Mouse (Mus musculus): ENCODE measurements around the gene Arhgap33. TPM values are rescaled to one million over a fixed set of nuclear protein-coding genes. Genes with fewer than 3 reads are reported as not detected.

Arhgap33 gene
- polyA plus RNA-seq, 1 experiment = 12.9 TPM

- Histone ChIP-seq H3K9me3 (no peaks in the 10 kb centered on the region), H3K4me3 (replicated peaks) (peak overlapping the region; percentile 98), H3K4me1 (peaks cover 26% of the 10 kb centered on the region), H3K36me3 (replicated peaks; ENCODE audit: low read length) (peaks cover 54% of the 10 kb centered on the region), H3K27me3 (replicated peaks) (no peaks in the 10 kb centered on the region)
- TF ChIP-seq FLI1 (IDR thresholded peaks at IDR 0.05; ENCODE audit: low read length) = no peak
- TF ChIP-seq GATA1 (IDR thresholded peaks at IDR 0.05; ENCODE audit: borderline replicate concordance, low read length) = no peak
Measured at GRCm38 (mm10) chr7:30533941-30534632, 773 bp downstream of the Arhgap33 start.

GRCm38 (mm10) chr7:30532931-30533330, 1.9 kb downstream of the Arhgap33 start:
- Histone ChIP-seq H3K4me1 (peaks cover 26% of the 10 kb centered on the region), H3K27me3 (replicated peaks) (no peaks in the 10 kb centered on the region), H3K36me3 (replicated peaks; ENCODE audit: low read length) (peaks cover 57% of the 10 kb centered on the region), H3K4me3 (replicated peaks) (peak overlapping the region; percentile 40), H3K9me3 (no peaks in the 10 kb centered on the region)
- TF ChIP-seq FLI1 (IDR thresholded peaks at IDR 0.05; ENCODE audit: low read length) (no peak), GATA1 (IDR thresholded peaks at IDR 0.05; ENCODE audit: borderline replicate concordance, low read length) (no peak)

- peaks cover 68% of the 10 kb centered on the region for H3K36me3 ChIP-seq (replicated peaks; ENCODE audit: low read length)
- TF ChIP-seq FLI1 (IDR thresholded peaks at IDR 0.05; ENCODE audit: low read length) = no peak
- no peak for TF ChIP-seq GATA1 (IDR thresholded peaks at IDR 0.05; ENCODE audit: borderline replicate concordance, low read length)
- H3K9me3 ChIP-seq = no peaks in the 10 kb centered on the region
- H3K4me1 ChIP-seq = peaks cover 26% of the 10 kb centered on the region
- H3K4me3 ChIP-seq (replicated peaks) = no peak overlapping the region
- H3K27me3 ChIP-seq (replicated peaks) = no peaks in the 10 kb centered on the region
Measured at GRCm38 (mm10) chr7:30531291-30531815, 3.5 kb downstream of the Arhgap33 start.

- Histone ChIP-seq H3K36me3 (replicated peaks; ENCODE audit: low read length) (peaks cover 95% of the 10 kb centered on the region), H3K27me3 (replicated peaks) (no peaks in the 10 kb centered on the region), H3K4me1 (no peaks in the 10 kb centered on the region), H3K4me3 (replicated peaks) (no peak overlapping the region), H3K9me3 (no peaks in the 10 kb centered on the region)
- no peak for TF ChIP-seq FLI1 (IDR thresholded peaks at IDR 0.05; ENCODE audit: low read length)
- no peak for TF ChIP-seq GATA1 (IDR thresholded peaks at IDR 0.05; ENCODE audit: borderline replicate concordance, low read length)
Measured at GRCm38 (mm10) chr7:30526981-30527380, 7.9 kb downstream of the Arhgap33 start.

GRCm38 (mm10) chr7:30526399-30526798, 8.5 kb downstream of the Arhgap33 start:
- Histone ChIP-seq H3K4me1 (no peaks in the 10 kb centered on the region), H3K36me3 (replicated peaks; ENCODE audit: low read length) (peaks cover 89% of the 10 kb centered on the region), H3K9me3 (no peaks in the 10 kb centered on the region), H3K27me3 (replicated peaks) (peaks cover under 1% of the 10 kb centered on the region), H3K4me3 (replicated peaks) (no peak overlapping the region)
- TF ChIP-seq GATA1 (IDR thresholded peaks at IDR 0.05; ENCODE audit: borderline replicate concordance, low read length) (no peak), FLI1 (IDR thresholded peaks at IDR 0.05; ENCODE audit: low read length) (no peak)

GRCm38 (mm10) chr7:30525954-30526353, 8.9 kb downstream of the Arhgap33 start:
- TF ChIP-seq GATA1 (IDR thresholded peaks at IDR 0.05; ENCODE audit: borderline replicate concordance, low read length) (no peak), FLI1 (IDR thresholded peaks at IDR 0.05; ENCODE audit: low read length) (no peak)
- no peak overlapping the region for H3K4me3 ChIP-seq (replicated peaks)
- H3K4me1 ChIP-seq = no peaks in the 10 kb centered on the region
- H3K9me3 ChIP-seq = no peaks in the 10 kb centered on the region
- H3K27me3 ChIP-seq (replicated peaks) = peaks cover 5% of the 10 kb centered on the region
- H3K36me3 ChIP-seq (replicated peaks; ENCODE audit: low read length) = peaks cover 84% of the 10 kb centered on the region

GRCm38 (mm10) chr7:30524487-30524886, 10.4 kb downstream of the Arhgap33 start:
- H3K27me3 ChIP-seq (replicated peaks) = peaks cover 18% of the 10 kb centered on the region
- no peak for TF ChIP-seq GATA1 (IDR thresholded peaks at IDR 0.05; ENCODE audit: borderline replicate concordance, low read length)
- no peak for TF ChIP-seq FLI1 (IDR thresholded peaks at IDR 0.05; ENCODE audit: low read length)
- peaks cover 70% of the 10 kb centered on the region for H3K36me3 ChIP-seq (replicated peaks; ENCODE audit: low read length)
- H3K4me3 ChIP-seq (replicated peaks) = no peak overlapping the region
- no peaks in the 10 kb centered on the region for H3K4me1 ChIP-seq
- H3K9me3 ChIP-seq = no peaks in the 10 kb centered on the region

- H3K9me3 ChIP-seq = no peaks in the 10 kb centered on the region
- TF ChIP-seq FLI1 (IDR thresholded peaks at IDR 0.05; ENCODE audit: low read length) = no peak
- TF ChIP-seq GATA1 (IDR thresholded peaks at IDR 0.05; ENCODE audit: borderline replicate concordance, low read length) = no peak
- peaks cover 33% of the 10 kb centered on the region for H3K27me3 ChIP-seq (replicated peaks)
- no peak overlapping the region for H3K4me3 ChIP-seq (replicated peaks)
- H3K36me3 ChIP-seq (replicated peaks; ENCODE audit: low read length) = peaks cover 54% of the 10 kb centered on the region
- H3K4me1 ChIP-seq = no peaks in the 10 kb centered on the region
Measured at GRCm38 (mm10) chr7:30522871-30523270, 12.0 kb downstream of the Arhgap33 start.

GRCm38 (mm10) chr7:30520856-30521255, 14.0 kb downstream of the Arhgap33 start:
- H3K9me3 ChIP-seq = no peaks in the 10 kb centered on the region
- peaks cover 34% of the 10 kb centered on the region for H3K36me3 ChIP-seq (replicated peaks; ENCODE audit: low read length)
- TF ChIP-seq GATA1 (IDR thresholded peaks at IDR 0.05; ENCODE audit: borderline replicate concordance, low read length) (no peak), FLI1 (IDR thresholded peaks at IDR 0.05; ENCODE audit: low read length) (no peak)
- peaks cover 38% of the 10 kb centered on the region for H3K27me3 ChIP-seq (replicated peaks)
- no peak overlapping the region for H3K4me3 ChIP-seq (replicated peaks)
- no peaks in the 10 kb centered on the region for H3K4me1 ChIP-seq

- Histone ChIP-seq H3K36me3 (replicated peaks; ENCODE audit: low read length) (peaks cover 29% of the 10 kb centered on the region), H3K9me3 (no peaks in the 10 kb centered on the region), H3K4me1 (no peaks in the 10 kb centered on the region), H3K27me3 (replicated peaks) (peaks cover 42% of the 10 kb centered on the region), H3K4me3 (replicated peaks) (no peak overlapping the region)
- TF ChIP-seq FLI1 (IDR thresholded peaks at IDR 0.05; ENCODE audit: low read length) = no peak
- TF ChIP-seq GATA1 (IDR thresholded peaks at IDR 0.05; ENCODE audit: borderline replicate concordance, low read length) = no peak
Measured at GRCm38 (mm10) chr7:30520396-30520795, 14.5 kb downstream of the Arhgap33 start.

Data from megakaryocyte, embryonic 14.5 days (primary cell).